Mouse (Mus musculus) cerebellum, adult 2 months (tissue): Measurements from ENCODE around the gene Ccdc78. TPM values are rescaled to one million over a fixed set of nuclear protein-coding genes. Genes with fewer than 3 reads are reported as not detected.
"Not testable (repeated sequence)": the region's sequence is repeated elsewhere in the genome, so short reads cannot be mapped to it uniquely, and the experiment has no call there.

Experiments
- DNase-seq, 2 experiments: peaks; one replicate each; pipeline ENCODE4 v3.0.0; 2021
- H3K27ac ChIP-seq: fragments of 200-500 bp; 2 replicates; pipeline ENCODE4 v1.5.1; 2012; ENCODE audit warnings: low read length, control low read depth, inconsistent platforms; ENCODE audit not compliant: insufficient read depth
- H3K27me3 ChIP-seq: fragments of 200-500 bp; 2 replicates; pipeline ENCODE4 v1.6.1; 2012; ENCODE audit warnings: inconsistent platforms, mild to moderate bottlenecking, low read length, moderate library complexity; ENCODE audit not compliant: control insufficient read depth, insufficient read depth
- H3K4me1 ChIP-seq: fragments of 200-500 bp; 2 replicates; pipeline ENCODE4 v1.6.1; 2011; ENCODE audit warnings: low read length; ENCODE audit not compliant: control insufficient read depth, insufficient read depth
- H3K4me3 ChIP-seq: fragments of 200-500 bp; replicated peaks from 2 replicates; pipeline ENCODE3; 2011; ENCODE audit warnings: mild to moderate bottlenecking, low read depth, low read length, control low read depth; ENCODE audit not compliant: insufficient read depth
- CTCF ChIP-seq: fragments of 200-500 bp; IDR thresholded peaks from 2 replicates; pipeline ENCODE4 v1.5.1; 2011; ENCODE audit warnings: low read depth, mild to moderate bottlenecking, control low read depth, low read length, moderate library complexity, borderline replicate concordance; ENCODE audit not compliant: insufficient read depth
- POLR2A ChIP-seq: fragments of 200-500 bp; IDR thresholded peaks from 2 replicates; pipeline ENCODE4 v1.6.1; 2011; ENCODE audit warnings: low read length, control low read depth, borderline replicate concordance; ENCODE audit not compliant: insufficient read depth
- WGBS: fragments of 180-500 bp; shearing (Covaris S2); methylation state at CpG from one replicate; pipeline ENCODE4 v1.1.7; 2018; 5-methylcytosine and 5-hydroxymethylcytosine counted together
- polyA plus RNA-seq: library from polyadenylated mRNA; depleted of rRNA; stranded (reverse); fragments of >200 nt; gene quantifications from 2 replicates; pipeline ENCODE4 v1.2.3, GENCODE M21; 2012; rRNA removed

Gene Ccdc78
- polyA plus RNA-seq: 0.47 and 0.79 TPM in 2 replicates

- WGBS: 86% methylated on average over 3 of the region's 3 CpGs
- TF ChIP-seq POLR2A (no peak), CTCF (no peak)
- H3K4me1 ChIP-seq: peaks cover 15% of the 10 kb centered on the region
Measured at GRCm38 (mm10) chr17:25786280-25786679, at the start of gene Ccdc78. TSS of gene Ccdc78 (plus strand) at chr17:25786580.

GRCm38 (mm10) chr17:25738861-25739260, 47.5 kb upstream of the Ccdc78 start:
- TF ChIP-seq POLR2A (no peak), CTCF (no peak)
- H3K4me3 ChIP-seq: no peak overlapping the region
- no peak overlapping the region for H3K27ac ChIP-seq
- DNase-seq: no peak
- 68% methylated on average over 7 of the region's 7 CpGs for WGBS
- H3K4me1 ChIP-seq: peaks cover 8% of the 10 kb centered on the region; the same call in 1 of the 2 replicates
- H3K27me3 ChIP-seq: no peaks in the 10 kb centered on the region

More at GRCm38 (mm10) chr17:25786280-25786679, at the start of gene Ccdc78:
- no peaks in the 10 kb centered on the region for H3K27me3 ChIP-seq
- peak within 1 kb of the TSS; percentile 68 for H3K4me3 ChIP-seq
- no peak within 1 kb of the TSS for H3K27ac ChIP-seq
- DNase-seq: no peak

- not testable (repeated sequence) for H3K27ac ChIP-seq, H3K27me3 ChIP-seq, H3K4me3 ChIP-seq, H3K4me1 ChIP-seq, DNase-seq
- 62% methylated on average over 12 of the region's 12 CpGs for WGBS
Measured at GRCm38 (mm10) chr17:25741471-25741870, 44.9 kb upstream of the Ccdc78 start.

GRCm38 (mm10) chr17:25743831-25744230, 42.5 kb upstream of the Ccdc78 start:
- Histone ChIP-seq H3K27ac (no peak overlapping the region), H3K4me1 (no peaks in the 10 kb centered on the region), H3K27me3 (no peaks in the 10 kb centered on the region), H3K4me3 (no peak overlapping the region)
- TF ChIP-seq POLR2A (no peak), CTCF (no peak)
- no peak for DNase-seq
- 70% methylated on average over 9 of the region's 9 CpGs for WGBS

- H3K4me1 ChIP-seq: no peaks in the 10 kb centered on the region
- DNase-seq: no peak
- no peak overlapping the region for H3K27ac ChIP-seq
- no peak overlapping the region for H3K4me3 ChIP-seq
- 55% methylated on average over 10 of the region's 10 CpGs for WGBS
- no peaks in the 10 kb centered on the region for H3K27me3 ChIP-seq
- TF ChIP-seq CTCF (no peak), POLR2A (no peak)
Measured at GRCm38 (mm10) chr17:25744311-25744710, 42.1 kb upstream of the Ccdc78 start.

GRCm38 (mm10) chr17:25748238-25748637, 38.1 kb upstream of the Ccdc78 start:
- no peak for DNase-seq
- H3K4me3 ChIP-seq: no peak overlapping the region
- H3K4me1 ChIP-seq: no peaks in the 10 kb centered on the region
- no peak overlapping the region for H3K27ac ChIP-seq
- no peaks in the 10 kb centered on the region for H3K27me3 ChIP-seq
- no peak for TF ChIP-seq CTCF
- no peak for TF ChIP-seq POLR2A
- WGBS: 93% methylated on average over 4 of the region's 4 CpGs

GRCm38 (mm10) chr17:25749314-25749713, 37.1 kb upstream of the Ccdc78 start:
- H3K4me3 ChIP-seq: no peak overlapping the region
- TF ChIP-seq POLR2A (no peak), CTCF (no peak)
- H3K4me1 ChIP-seq: no peaks in the 10 kb centered on the region
- no peak overlapping the region for H3K27ac ChIP-seq
- no peak for DNase-seq
- H3K27me3 ChIP-seq: no peaks in the 10 kb centered on the region
- 75% methylated on average over 6 of the region's 6 CpGs for WGBS

- 24% methylated on average over 5 of the region's 5 CpGs for WGBS
Measured at GRCm38 (mm10) chr17:25751446-25751845, 34.9 kb upstream of the Ccdc78 start.

More at GRCm38 (mm10) chr17:25751446-25751845, 34.9 kb upstream of the Ccdc78 start:
- Histone ChIP-seq H3K4me1 (no peaks in the 10 kb centered on the region), H3K27ac (no peak overlapping the region), H3K27me3 (no peaks in the 10 kb centered on the region), H3K4me3 (no peak overlapping the region)
- no peak for DNase-seq
- TF ChIP-seq CTCF (no peak), POLR2A (no peak)
